Mouse (Mus musculus) midbrain, embryonic 12.5 days (tissue): ENCODE measurements at regions not wholly inside any gene's neighbourhood (a gene's known extent, or its start where the extent isn't known, plus 50 kb on each side); places are given as distances from the start of the nearest gene placed in this dataset.

Source experiments
- ATAC-seq: fragments of 200-750 bp; cut with Nextera tagmentation; 2 replicates; pipeline ENCODE4 v1.8.0; 2017; ENCODE audit warnings: low read depth, moderate TSS enrichment, moderate library complexity; ENCODE audit not compliant: low FRiP score
- H3K27ac ChIP-seq: fragments of 300-500 bp; sonication (generic); replicated peaks from 2 replicates; pipeline ENCODE4 v1.5.1; 2016; ENCODE audit warnings: mild to moderate bottlenecking
- H3K27me3 ChIP-seq: fragments of 300-500 bp; sonication (generic); 2 replicates; pipeline ENCODE4 v1.6.1; 2016; ENCODE audit warnings: mild to moderate bottlenecking
- H3K36me3 ChIP-seq: fragments of 300-500 bp; sonication (generic); 2 replicates; pipeline ENCODE4 v1.6.1; 2016
- H3K4me1 ChIP-seq: fragments of 300-500 bp; sonication (generic); 2 replicates; pipeline ENCODE4 v1.6.1; 2016
- H3K4me2 ChIP-seq: fragments of 300-500 bp; sonication (generic); replicated peaks from 2 replicates; pipeline ENCODE4 v1.6.1; 2016; ENCODE audit warnings: mild to moderate bottlenecking, moderate library complexity
- H3K4me3 ChIP-seq: fragments of 300-500 bp; sonication (generic); 2 replicates; pipeline ENCODE4 v1.5.1; 2016; ENCODE audit warnings: mild to moderate bottlenecking
- H3K9ac ChIP-seq: fragments of 300-500 bp; sonication (generic); replicated peaks from 2 replicates; pipeline ENCODE4 v1.6.1; 2016; ENCODE audit warnings: mild to moderate bottlenecking, moderate library complexity
- H3K9me3 ChIP-seq: fragments of 300-500 bp; sonication (generic); 2 replicates; pipeline ENCODE4 v1.6.1; 2016; ENCODE audit warnings: mild to moderate bottlenecking
- WGBS: fragments of 180-500 bp; shearing (Covaris S2); methylation state at CpG from one replicate; pipeline ENCODE4 v1.1.7; 2016; 5-methylcytosine and 5-hydroxymethylcytosine counted together

- H3K9me3 ChIP-seq: no peaks in the 10 kb centered on the region
- 91% methylated on average over 2 of the region's 2 CpGs for WGBS
Measured at GRCm38 (mm10) chr17:65105622-65106021, 269.8 kb upstream of the 4930583I09Rik start.

GRCm38 (mm10) chr17:65101157-65101556, 265.3 kb upstream of the 4930583I09Rik start:
- Histone ChIP-seq H3K9ac (no peak overlapping the region), H3K27me3 (no peaks in the 10 kb centered on the region), H3K4me1 (no peaks in the 10 kb centered on the region), H3K4me3 (no peak overlapping the region), H3K4me2 (no peak overlapping the region), H3K36me3 (no peaks in the 10 kb centered on the region), H3K9me3 (no peaks in the 10 kb centered on the region), H3K27ac (no peak overlapping the region)
- WGBS: 81% methylated on average over 6 of the region's 6 CpGs
- ATAC-seq: no peak

More at GRCm38 (mm10) chr17:65105622-65106021, 269.8 kb upstream of the 4930583I09Rik start:
- Histone ChIP-seq H3K4me1 (no peaks in the 10 kb centered on the region), H3K27me3 (no peaks in the 10 kb centered on the region), H3K4me2 (no peak overlapping the region), H3K9ac (no peak overlapping the region), H3K36me3 (no peaks in the 10 kb centered on the region), H3K4me3 (no peak overlapping the region), H3K27ac (no peak overlapping the region)
- ATAC-seq: no peak

- Histone ChIP-seq H3K27ac (no peak overlapping the region), H3K36me3 (no peaks in the 10 kb centered on the region), H3K27me3 (no peaks in the 10 kb centered on the region), H3K4me2 (no peak overlapping the region), H3K4me3 (no peak overlapping the region), H3K9ac (no peak overlapping the region), H3K4me1 (0 out of 2 replicates have a peak, but pooled peaks cover 8% of the 10 kb centered on the region), H3K9me3 (no peaks in the 10 kb centered on the region)
- 75% methylated on average over 8 of the region's 8 CpGs for WGBS
- ATAC-seq: no peak
Measured at GRCm38 (mm10) chr17:65082249-65082648, 246.4 kb upstream of the 4930583I09Rik start.

GRCm38 (mm10) chr17:65081779-65082086, 245.9 kb upstream of the 4930583I09Rik start:
- no peak overlapping the region for H3K27ac ChIP-seq
- no peak overlapping the region for H3K4me3 ChIP-seq
- H3K4me1 ChIP-seq: 0 out of 2 replicates have a peak, but pooled peaks cover 8% of the 10 kb centered on the region
- H3K36me3 ChIP-seq: no peaks in the 10 kb centered on the region
- no peak overlapping the region for H3K9ac ChIP-seq
- 70% methylated on average over 2 of the region's 2 CpGs for WGBS
- no peaks in the 10 kb centered on the region for H3K9me3 ChIP-seq
- 0 out of 2 replicates have a peak, but pooled peaks have one; percentile 30 for ATAC-seq
- no peaks in the 10 kb centered on the region for H3K27me3 ChIP-seq
- no peak overlapping the region for H3K4me2 ChIP-seq

GRCm38 (mm10) chr17:65081072-65081778, 245.4 kb upstream of the 4930583I09Rik start:
- Histone ChIP-seq H3K36me3 (no peaks in the 10 kb centered on the region), H3K27me3 (no peaks in the 10 kb centered on the region), H3K9me3 (no peaks in the 10 kb centered on the region), H3K9ac (no peak overlapping the region), H3K4me1 (0 out of 2 replicates have a peak, but pooled peaks cover 8% of the 10 kb centered on the region), H3K27ac (no peak overlapping the region), H3K4me2 (no peak overlapping the region), H3K4me3 (no peak overlapping the region)
- WGBS: 73% methylated on average over 9 of the region's 9 CpGs
- no peak for ATAC-seq

- Histone ChIP-seq H3K4me2 (no peak overlapping the region), H3K4me1 (no peaks in the 10 kb centered on the region), H3K9me3 (no peaks in the 10 kb centered on the region), H3K36me3 (no peaks in the 10 kb centered on the region), H3K27me3 (no peaks in the 10 kb centered on the region), H3K4me3 (no peak overlapping the region), H3K9ac (no peak overlapping the region), H3K27ac (no peak overlapping the region)
- 90% methylated on average over 4 of the region's 4 CpGs for WGBS
- ATAC-seq: no peak
Measured at GRCm38 (mm10) chr17:65074878-65075277, 239.0 kb upstream of the 4930583I09Rik start.

- H3K4me2 ChIP-seq: no peak overlapping the region
- H3K9me3 ChIP-seq: no peaks in the 10 kb centered on the region
- WGBS: 67% methylated on average over 3 of the region's 3 CpGs
- no peak for ATAC-seq
- no peaks in the 10 kb centered on the region for H3K27me3 ChIP-seq
- H3K36me3 ChIP-seq: no peaks in the 10 kb centered on the region
- no peak overlapping the region for H3K27ac ChIP-seq
- H3K9ac ChIP-seq: no peak overlapping the region
- H3K4me1 ChIP-seq: no peaks in the 10 kb centered on the region
- no peak overlapping the region for H3K4me3 ChIP-seq
Measured at GRCm38 (mm10) chr17:65071114-65071513, 235.2 kb upstream of the 4930583I09Rik start.

GRCm38 (mm10) chr17:65066135-65066534, 230.3 kb upstream of the 4930583I09Rik start:
- no peaks in the 10 kb centered on the region for H3K9me3 ChIP-seq
- H3K36me3 ChIP-seq: no peaks in the 10 kb centered on the region
- H3K9ac ChIP-seq: no peak overlapping the region
- H3K27me3 ChIP-seq: no peaks in the 10 kb centered on the region
- H3K4me1 ChIP-seq: no peaks in the 10 kb centered on the region
- 79% methylated on average over 3 of the region's 3 CpGs for WGBS
- ATAC-seq: no peak
- H3K4me3 ChIP-seq: no peak overlapping the region
- H3K27ac ChIP-seq: no peak overlapping the region
- no peak overlapping the region for H3K4me2 ChIP-seq

- no peak overlapping the region for H3K4me3 ChIP-seq
- H3K36me3 ChIP-seq: no peaks in the 10 kb centered on the region
- no peak overlapping the region for H3K9ac ChIP-seq
- no peaks in the 10 kb centered on the region for H3K4me1 ChIP-seq
- no peak overlapping the region for H3K27ac ChIP-seq
- no peaks in the 10 kb centered on the region for H3K9me3 ChIP-seq
- WGBS: 71% methylated on average over 4 of the region's 4 CpGs
- H3K27me3 ChIP-seq: no peaks in the 10 kb centered on the region
- H3K4me2 ChIP-seq: no peak overlapping the region
- ATAC-seq: no peak
Measured at GRCm38 (mm10) chr17:65056059-65056458, 220.2 kb upstream of the 4930583I09Rik start.

GRCm38 (mm10) chr17:65049860-65050482, 214.1 kb upstream of the 4930583I09Rik start:
- H3K4me1 ChIP-seq: peaks cover 7% of the 10 kb centered on the region; the same call in 1 of the 2 replicates
- no peaks in the 10 kb centered on the region for H3K9me3 ChIP-seq
- no peak overlapping the region for H3K4me3 ChIP-seq
- ATAC-seq: no peak
- H3K36me3 ChIP-seq: no peaks in the 10 kb centered on the region
- H3K27me3 ChIP-seq: no peaks in the 10 kb centered on the region
- WGBS: 36% methylated on average over 7 of the region's 7 CpGs
- H3K4me2 ChIP-seq: no peak overlapping the region
- H3K9ac ChIP-seq: no peak overlapping the region
- H3K27ac ChIP-seq: no peak overlapping the region

GRCm38 (mm10) chr17:65015731-65016130, 179.9 kb upstream of the 4930583I09Rik start:
- Histone ChIP-seq H3K9ac (no peak overlapping the region), H3K27ac (no peak overlapping the region), H3K36me3 (no peaks in the 10 kb centered on the region), H3K4me3 (no peak overlapping the region), H3K9me3 (no peaks in the 10 kb centered on the region), H3K27me3 (no peaks in the 10 kb centered on the region), H3K4me1 (no peaks in the 10 kb centered on the region), H3K4me2 (no peak overlapping the region)
- ATAC-seq: no peak
- 89% methylated on average over 5 of the region's 5 CpGs for WGBS

GRCm38 (mm10) chr17:65014682-65015081, 178.8 kb upstream of the 4930583I09Rik start:
- Histone ChIP-seq H3K4me3 (no peak overlapping the region), H3K4me1 (no peaks in the 10 kb centered on the region), H3K27ac (no peak overlapping the region), H3K36me3 (no peaks in the 10 kb centered on the region), H3K9me3 (no peaks in the 10 kb centered on the region), H3K9ac (no peak overlapping the region), H3K27me3 (no peaks in the 10 kb centered on the region), H3K4me2 (no peak overlapping the region)
- no peak for ATAC-seq
